Mouse (Mus musculus): ENCODE measurements around the gene Dennd4b.
"Not testable (repeated sequence)": the region's sequence is repeated elsewhere in the genome, so short reads cannot be mapped to it uniquely, and the experiment has no call there.

Dennd4b gene

DNA sequence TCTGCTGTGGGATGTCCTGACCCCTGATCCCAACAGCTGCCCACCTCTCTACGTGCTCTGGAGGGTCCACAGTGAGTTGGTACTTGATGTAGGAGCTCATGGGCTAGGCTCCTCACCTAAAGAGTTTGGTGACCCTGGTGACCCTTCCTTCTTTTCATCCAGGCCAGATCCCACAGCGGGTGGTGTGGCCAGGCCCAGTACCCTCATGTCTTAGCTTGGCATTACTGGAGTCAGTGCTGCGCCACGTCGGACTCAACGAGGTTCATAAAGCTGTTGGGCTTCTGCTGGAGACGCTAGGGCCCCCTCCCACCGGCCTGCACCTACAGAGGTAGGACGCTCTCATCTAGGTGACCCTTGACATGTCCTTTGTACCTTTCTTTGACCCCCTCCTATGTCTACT lies 14.2 kb downstream of the Dennd4b start:
- DNase-seq (ENCODE audit: low spot score) = no peak

- DNase-seq (ENCODE audit: low spot score) = no peak
These were observed 14.8 kb downstream of the Dennd4b start for GRCm38 (mm10) chr3:90279743-90280142.

- no peak for DNase-seq (ENCODE audit: low spot score)
These were observed 15.7 kb downstream of the Dennd4b start for GRCm38 (mm10) chr3:90280708-90281107.

- no peak for DNase-seq (ENCODE audit: low spot score)
These were observed 19.2 kb downstream of the Dennd4b start for GRCm38 (mm10) chr3:90284150-90284549.

DNA sequence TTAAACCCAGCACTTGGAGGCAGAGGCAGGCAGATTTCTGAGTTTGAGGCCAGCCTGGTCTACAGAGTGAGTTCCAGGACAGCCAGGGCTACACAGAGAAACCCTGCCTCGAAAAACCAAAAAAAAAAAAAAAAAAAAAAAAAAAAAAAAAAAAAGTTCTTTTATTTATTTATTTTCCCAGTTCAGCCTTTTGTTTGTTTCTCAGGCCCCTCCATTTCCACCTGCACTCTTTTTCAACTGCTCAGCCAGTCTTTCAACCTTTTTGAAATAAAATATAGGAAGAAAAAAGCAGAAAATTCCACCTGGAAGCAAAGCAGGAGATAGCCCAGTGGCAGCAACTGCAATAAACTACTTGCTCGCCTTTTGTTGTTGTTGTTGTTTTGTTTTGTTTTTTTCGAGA lies 24.4 kb downstream of the Dennd4b start:
- DNase-seq (ENCODE audit: low spot score) = not testable (repeated sequence)

DNA sequence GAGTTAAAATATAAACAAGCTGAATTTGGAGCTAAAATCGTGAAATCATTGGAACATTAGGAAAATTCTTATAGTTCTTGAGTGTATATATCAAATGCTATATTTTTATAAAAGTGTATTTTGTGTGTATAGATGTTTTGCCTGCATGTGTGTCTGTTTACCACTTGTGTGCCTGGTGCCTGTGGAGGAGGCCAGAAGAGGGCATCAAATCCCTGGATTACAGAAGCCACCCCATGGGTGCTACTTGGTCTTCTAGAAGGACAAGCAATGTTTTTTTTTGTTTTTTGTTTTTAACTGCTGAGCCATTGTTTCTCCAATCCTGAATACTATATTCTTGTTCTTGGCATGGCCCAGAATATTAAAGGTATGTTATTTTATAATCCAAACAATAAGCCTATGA lies 25.6 kb downstream of the Dennd4b start:
- DNase-seq (ENCODE audit: low spot score) = no peak

- DNase-seq (ENCODE audit: low spot score) = peak; percentile 20
These were observed 27.0 kb downstream of the Dennd4b start for GRCm38 (mm10) chr3:90291982-90292344.

GRCm38 (mm10) chr3:90292345-90293275 lies 27.6 kb downstream of the Dennd4b start, which contains the start of gene Gatad2b:
Gene Gatad2b (plus strand): TSS chr3:90293178.
- DNase-seq (ENCODE audit: low spot score) = peak; percentile 100

- peak; percentile 78 for DNase-seq (ENCODE audit: low spot score)
These were observed 28.5 kb downstream of the Dennd4b start for GRCm38 (mm10) chr3:90293352-90294063.

GRCm38 (mm10) chr3:90294064-90294440 lies 29.1 kb downstream of the Dennd4b start:
- peak; percentile 39 for DNase-seq (ENCODE audit: low spot score)

GRCm38 (mm10) chr3:90294651-90295050 lies 29.7 kb downstream of the Dennd4b start:
- DNase-seq (ENCODE audit: low spot score) = no peak

GRCm38 (mm10) chr3:90305801-90306200 lies 40.8 kb downstream of the Dennd4b start:
- no peak for DNase-seq (ENCODE audit: low spot score)

DNA sequence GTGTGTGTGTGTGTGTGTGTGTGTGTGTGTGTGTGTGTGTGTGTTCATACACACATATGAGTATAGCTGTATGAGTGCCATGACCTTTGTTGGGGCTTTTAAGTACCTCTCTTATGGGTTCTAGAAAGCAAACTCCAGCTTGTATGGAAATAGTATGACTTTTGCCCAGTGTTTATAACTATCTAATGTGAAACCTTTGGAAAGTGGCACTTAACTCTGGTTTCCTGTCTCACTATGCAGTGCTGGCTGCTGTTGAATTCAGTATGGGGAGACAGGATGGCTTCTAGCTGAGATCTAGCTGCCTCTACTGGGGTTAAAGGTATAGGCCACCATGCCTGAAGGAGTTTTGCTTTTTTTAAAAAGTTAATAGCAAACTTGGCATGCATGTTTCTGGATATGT lies 44.6 kb downstream of the Dennd4b start:
- no peak for DNase-seq (ENCODE audit: low spot score)

- no peak for DNase-seq (ENCODE audit: low spot score)
These were observed 48.4 kb downstream of the Dennd4b start for GRCm38 (mm10) chr3:90313367-90313766.

GRCm38 (mm10) chr3:90314241-90314640 lies 49.3 kb downstream of the Dennd4b start:
- DNase-seq (ENCODE audit: low spot score) = no peak

- DNase-seq (ENCODE audit: low spot score) = no peak
These were observed 57.3 kb downstream of the Dennd4b start for GRCm38 (mm10) chr3:90322289-90322688.

DNA sequence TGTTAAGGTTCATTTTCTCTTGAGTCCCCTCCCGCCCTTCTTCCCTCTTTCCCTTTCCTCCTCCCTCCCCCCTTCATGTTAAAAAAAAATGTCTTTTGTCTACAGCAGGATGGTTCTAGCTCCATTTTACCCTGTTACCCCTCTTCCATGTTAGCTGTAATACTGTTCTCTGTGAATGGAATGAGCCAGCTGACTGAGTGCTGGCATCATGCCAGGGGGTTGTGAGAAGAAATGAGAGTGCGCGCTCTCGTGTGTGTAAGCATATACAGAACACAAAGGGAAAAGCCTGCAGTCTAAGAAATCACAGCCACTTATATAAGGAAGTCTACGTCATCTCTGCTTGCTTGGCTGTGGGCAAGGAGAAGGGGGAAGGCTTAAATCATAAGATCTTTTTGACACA lies 58.1 kb downstream of the Dennd4b start:
- peak; percentile 65 for DNase-seq (ENCODE audit: low spot score)
